Mouse (Mus musculus): ENCODE results near the gene Tox2. TPM values are rescaled to one million over a fixed set of nuclear protein-coding genes. Genes with fewer than 3 reads are reported as not detected.

Gene Tox2
- polyA plus RNA-seq, 1 experiment from 2014 or later = 3.0 TPM

DNA sequence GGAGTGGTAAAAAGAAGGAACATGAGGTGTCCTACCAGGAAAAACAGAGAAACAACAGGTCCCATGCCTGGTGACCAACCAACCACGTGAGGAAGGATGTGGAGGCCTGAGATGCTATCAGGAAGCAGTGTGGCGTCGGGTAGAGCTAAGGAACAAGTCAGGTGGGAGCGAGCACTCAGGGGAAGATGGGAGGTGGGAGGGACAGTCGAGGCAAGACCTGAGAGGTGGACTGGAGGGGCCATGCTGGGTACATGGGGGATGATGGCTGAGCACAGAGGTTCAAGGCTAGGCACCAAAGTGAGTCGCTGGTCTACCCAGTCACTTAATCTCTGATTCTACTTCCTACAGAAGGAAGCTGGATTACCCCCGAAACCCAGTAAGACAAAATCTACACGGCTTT, 152.7 kb downstream of the Tox2 start:
- Histone ChIP-seq H3K9me3 (no peaks in the 10 kb centered on the region), H3K9ac (no peak overlapping the region), H3K4me3 (no peak overlapping the region), H3K27ac (no peak overlapping the region), H3K4me1 (peaks cover 13% of the 10 kb centered on the region), H3K36me3 (no peaks in the 10 kb centered on the region), H3K4me2 (no peak overlapping the region), H3K27me3 (no peaks in the 10 kb centered on the region)
- 78% methylated on average over 8 of the region's 8 CpGs for WGBS
- ATAC-seq (ENCODE audit: insufficient number of reproducible peaks, insufficient read depth, low FRiP score, low TSS enrichment, low read depth) = no peak

DNA sequence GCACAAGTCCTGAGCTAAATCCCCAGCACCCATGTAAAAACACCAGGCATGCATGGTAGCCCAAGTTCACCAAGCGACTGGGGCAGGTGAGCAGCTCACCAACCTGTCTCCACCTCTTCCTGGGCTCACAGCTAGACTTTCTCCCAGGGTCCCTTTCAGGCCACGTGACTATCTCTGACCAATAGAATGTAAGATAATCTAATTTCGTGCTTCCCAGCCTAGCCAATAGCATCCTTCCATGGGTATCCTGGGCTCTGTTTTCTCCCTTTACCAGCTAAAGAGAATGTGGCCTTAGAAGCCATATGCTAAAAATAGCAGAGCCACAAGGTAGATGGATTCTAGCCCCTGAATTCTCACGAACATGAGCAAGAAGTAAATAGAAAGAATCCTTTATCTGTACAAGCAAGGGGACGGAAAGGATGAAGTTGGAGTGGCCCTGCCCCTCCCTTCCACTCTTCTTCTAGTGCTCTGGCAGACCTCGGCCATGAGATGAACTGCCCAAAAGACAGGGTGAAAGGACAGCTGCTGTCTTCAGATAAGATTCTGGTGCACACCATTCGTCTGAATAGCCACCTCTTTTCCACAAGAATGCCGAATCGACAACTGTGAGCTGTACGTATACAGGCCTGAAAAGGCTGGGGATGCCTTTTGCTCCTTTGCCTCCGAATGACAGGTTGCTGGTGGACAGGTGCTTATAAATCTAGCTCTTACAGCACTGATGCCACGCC, 153.4 kb downstream of the Tox2 start:
- WGBS = 82% methylated on average over 12 of the region's 12 CpGs
- no peaks in the 10 kb centered on the region for H3K9me3 ChIP-seq
- no peak overlapping the region for H3K4me2 ChIP-seq
- no peak overlapping the region for H3K9ac ChIP-seq
- no peaks in the 10 kb centered on the region for H3K36me3 ChIP-seq
- H3K4me3 ChIP-seq = no peak overlapping the region
- no peak overlapping the region for H3K27ac ChIP-seq
- peaks cover 13% of the 10 kb centered on the region for H3K4me1 ChIP-seq
- no peaks in the 10 kb centered on the region for H3K27me3 ChIP-seq
- ATAC-seq (ENCODE audit: insufficient number of reproducible peaks, insufficient read depth, low FRiP score, low TSS enrichment, low read depth) = no peak

DNA sequence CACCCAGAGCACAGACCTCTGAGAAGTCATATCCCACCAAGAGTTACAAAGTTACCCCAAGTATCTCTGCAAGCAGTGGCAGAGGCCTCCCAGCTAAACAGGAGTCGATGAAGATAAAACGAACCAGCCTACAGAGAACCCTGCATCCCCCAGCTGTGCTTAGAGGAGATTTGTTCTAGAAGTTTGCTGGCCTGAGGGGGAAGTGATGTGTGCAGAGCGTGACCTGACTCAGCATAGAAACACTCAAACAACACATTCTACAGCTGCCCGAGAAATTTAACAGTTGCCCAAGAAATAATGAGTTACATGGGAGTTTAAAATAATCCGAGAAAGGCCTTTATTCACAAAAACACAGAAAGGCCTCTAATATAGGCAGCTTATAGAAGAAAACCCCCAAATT, 155.7 kb downstream of the Tox2 start:
- H3K27ac ChIP-seq = no peak overlapping the region
- H3K4me3 ChIP-seq = no peak overlapping the region
- peaks cover 5% of the 10 kb centered on the region for H3K4me1 ChIP-seq
- no peak overlapping the region for H3K4me2 ChIP-seq
- no peaks in the 10 kb centered on the region for H3K36me3 ChIP-seq
- 69% methylated on average over 5 of the region's 5 CpGs for WGBS
- no peaks in the 10 kb centered on the region for H3K9me3 ChIP-seq
- no peak for ATAC-seq (ENCODE audit: insufficient number of reproducible peaks, insufficient read depth, low FRiP score, low TSS enrichment, low read depth)
- H3K9ac ChIP-seq = no peak overlapping the region
- H3K27me3 ChIP-seq = no peaks in the 10 kb centered on the region

DNA sequence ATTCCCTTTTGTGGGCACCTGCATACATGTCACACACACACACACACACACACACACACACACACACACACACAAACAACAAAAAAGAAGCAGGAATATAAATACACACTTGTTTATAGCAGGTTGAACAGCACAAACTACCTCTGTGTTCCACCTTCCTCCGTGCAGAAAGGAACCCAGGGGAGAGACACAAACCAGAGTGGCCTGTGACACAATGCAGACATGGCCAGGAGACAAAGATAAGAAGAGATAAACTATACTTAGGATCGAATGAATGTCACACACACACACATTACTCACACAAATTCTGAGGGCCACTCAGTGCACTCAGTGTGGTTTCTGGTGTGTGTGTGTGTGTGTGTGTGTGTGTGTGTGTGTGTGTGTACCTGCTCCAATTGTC, 156.3 kb downstream of the Tox2 start:
- 73% methylated on average over 2 of the region's 2 CpGs for WGBS
- ATAC-seq (ENCODE audit: insufficient number of reproducible peaks, insufficient read depth, low FRiP score, low TSS enrichment, low read depth) = no peak
- Histone ChIP-seq H3K9me3 (no peaks in the 10 kb centered on the region), H3K27me3 (no peaks in the 10 kb centered on the region), H3K4me2 (no peak overlapping the region), H3K4me1 (no peaks in the 10 kb centered on the region), H3K27ac (no peak overlapping the region), H3K9ac (no peak overlapping the region), H3K36me3 (no peaks in the 10 kb centered on the region), H3K4me3 (no peak overlapping the region)

DNA sequence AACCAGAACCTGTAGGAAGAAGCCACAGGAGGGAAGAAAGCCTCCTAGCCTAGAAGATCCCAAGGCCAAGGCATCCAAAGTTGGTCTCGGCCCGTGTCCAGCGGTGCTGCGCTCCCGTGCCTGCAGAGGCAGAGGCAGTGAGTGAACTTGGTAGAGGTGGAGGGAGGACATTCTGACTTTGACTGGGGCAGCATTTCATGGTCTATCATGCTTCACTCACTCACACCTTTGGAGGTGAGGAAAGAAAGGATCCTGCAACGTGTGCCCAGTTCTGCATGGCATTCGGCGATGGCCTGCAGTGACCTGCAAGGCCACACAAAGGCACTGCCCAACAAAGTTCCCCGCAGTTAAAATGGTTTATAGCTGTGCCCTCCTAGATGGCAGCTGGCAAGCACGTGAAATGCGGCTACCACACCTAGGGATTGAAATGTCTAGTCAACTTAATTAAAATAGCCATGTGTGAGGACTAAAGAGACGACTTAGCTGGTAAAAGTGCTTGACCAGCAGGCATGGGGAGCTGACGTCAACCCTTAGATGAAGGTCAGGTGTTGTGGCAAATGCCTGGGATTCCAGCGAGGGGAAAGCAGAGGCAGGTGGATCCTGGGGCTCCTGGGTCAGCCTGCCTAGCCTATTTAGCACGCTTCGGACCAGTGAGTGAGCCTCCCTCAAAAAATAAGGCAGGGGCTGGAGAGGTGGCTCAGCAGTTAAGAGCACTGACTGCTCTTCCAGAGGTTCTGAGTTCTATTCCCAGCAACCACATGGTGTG, 158.1 kb downstream of the Tox2 start:
- Histone ChIP-seq H3K27ac (no peak overlapping the region), H3K9ac (no peak overlapping the region), H3K36me3 (no peaks in the 10 kb centered on the region), H3K4me3 (no peak overlapping the region), H3K9me3 (no peaks in the 10 kb centered on the region), H3K27me3 (no peaks in the 10 kb centered on the region), H3K4me1 (no peaks in the 10 kb centered on the region), H3K4me2 (no peak overlapping the region)
- ATAC-seq (ENCODE audit: insufficient number of reproducible peaks, insufficient read depth, low FRiP score, low TSS enrichment, low read depth) = no peak
- 81% methylated on average over 16 of the region's 16 CpGs for WGBS

DNA sequence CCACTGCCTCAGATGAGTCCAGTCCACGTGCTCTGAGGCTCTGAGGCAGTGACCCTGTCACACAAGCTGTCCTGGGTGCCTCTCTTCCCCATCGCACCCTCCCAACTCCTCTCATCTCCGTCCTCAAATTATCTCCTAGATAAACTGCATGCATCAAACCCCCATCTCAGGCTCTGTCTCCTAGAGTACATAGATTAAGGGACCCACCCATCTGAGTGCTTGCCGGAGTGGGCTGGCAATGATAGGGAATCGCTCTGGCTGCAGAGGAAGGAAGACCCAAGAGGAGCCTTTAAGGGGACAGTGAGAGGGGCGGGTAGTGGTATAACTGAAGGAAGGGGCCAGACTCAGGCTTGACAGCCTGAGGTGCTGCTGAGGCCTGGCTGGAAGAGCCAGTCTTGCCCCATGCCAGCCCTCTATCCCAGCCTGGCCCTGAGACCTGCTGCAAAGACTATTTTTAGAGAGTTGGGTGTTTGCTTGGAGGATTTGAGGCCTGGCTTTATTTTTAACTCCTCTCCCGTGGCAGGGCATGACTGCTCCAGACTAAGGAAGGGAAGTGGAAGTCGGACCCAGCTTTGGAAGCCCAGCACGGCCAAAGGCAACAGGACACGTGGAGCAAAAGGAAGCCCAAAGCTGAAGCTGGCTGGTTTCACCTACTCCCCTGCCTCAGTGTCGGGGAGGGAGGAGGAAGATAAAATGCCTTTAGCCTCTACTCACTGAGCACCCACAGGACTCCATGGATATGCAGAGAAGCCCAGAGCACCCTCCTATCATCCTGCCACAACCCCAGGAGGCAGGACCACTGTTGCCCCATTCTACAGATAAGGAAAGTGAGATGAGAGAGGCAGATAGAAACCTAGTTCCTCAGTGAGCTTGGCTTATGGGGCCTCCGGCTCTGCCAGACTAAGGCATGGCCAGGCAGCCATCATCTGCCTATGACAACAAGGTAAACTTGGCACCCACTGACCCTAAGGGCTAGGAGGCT, 160.3 kb downstream of the Tox2 start:
- no peak overlapping the region for H3K27ac ChIP-seq
- no peak overlapping the region for H3K9ac ChIP-seq
- H3K9me3 ChIP-seq = no peaks in the 10 kb centered on the region
- no peaks in the 10 kb centered on the region for H3K36me3 ChIP-seq
- no peak for ATAC-seq (ENCODE audit: insufficient number of reproducible peaks, insufficient read depth, low FRiP score, low TSS enrichment, low read depth)
- no peaks in the 10 kb centered on the region for H3K27me3 ChIP-seq
- H3K4me1 ChIP-seq = no peaks in the 10 kb centered on the region
- no peak overlapping the region for H3K4me2 ChIP-seq
- H3K4me3 ChIP-seq = no peak overlapping the region
- WGBS = 75% methylated on average over 12 of the region's 12 CpGs

DNA sequence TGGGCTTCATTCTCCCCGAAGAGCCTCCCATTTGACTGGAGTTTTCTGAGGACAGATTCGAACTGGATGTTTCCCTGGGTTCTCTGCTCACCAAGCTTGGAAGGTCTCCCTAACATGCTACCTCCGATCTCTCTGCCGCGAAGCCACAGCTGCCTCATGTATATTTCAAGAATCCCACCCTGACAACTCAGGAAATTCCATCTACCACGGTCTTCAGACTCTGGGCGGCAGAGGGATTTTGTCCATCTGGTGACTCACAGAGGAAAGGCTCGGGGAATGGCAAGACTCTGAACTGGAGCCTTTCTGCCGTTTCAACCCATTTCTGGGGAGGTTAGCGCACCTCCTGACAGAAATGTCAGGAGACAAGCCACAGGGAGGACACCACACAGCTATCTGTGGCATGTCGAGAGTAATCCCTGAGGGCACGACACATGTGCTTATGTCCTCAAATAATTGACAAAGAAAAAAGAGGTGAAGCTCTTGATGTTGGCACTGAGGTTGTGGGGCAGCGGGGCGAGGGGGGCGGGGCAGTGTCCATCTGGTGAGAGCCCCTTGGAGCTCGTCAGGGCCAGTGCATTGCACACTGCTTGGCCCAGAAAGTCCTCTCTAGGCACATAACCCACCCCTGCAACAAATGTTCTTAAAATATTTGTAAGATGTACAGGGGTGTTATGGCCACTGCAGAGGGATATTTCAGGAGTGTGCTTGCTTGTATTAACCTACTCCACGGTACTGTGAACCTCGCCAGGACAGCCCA, 162.0 kb downstream of the Tox2 start:
- H3K9me3 ChIP-seq = no peaks in the 10 kb centered on the region
- H3K4me3 ChIP-seq = no peak overlapping the region
- H3K27me3 ChIP-seq = no peaks in the 10 kb centered on the region
- no peaks in the 10 kb centered on the region for H3K4me1 ChIP-seq
- no peak overlapping the region for H3K9ac ChIP-seq
- WGBS = 69% methylated on average over 18 of the region's 18 CpGs
- H3K27ac ChIP-seq = no peak overlapping the region; the same call in 1 of the 2 replicates
- no peaks in the 10 kb centered on the region for H3K36me3 ChIP-seq
- ATAC-seq (ENCODE audit: insufficient number of reproducible peaks, insufficient read depth, low FRiP score, low TSS enrichment, low read depth) = no peak
- H3K4me2 ChIP-seq = no peak overlapping the region

DNA sequence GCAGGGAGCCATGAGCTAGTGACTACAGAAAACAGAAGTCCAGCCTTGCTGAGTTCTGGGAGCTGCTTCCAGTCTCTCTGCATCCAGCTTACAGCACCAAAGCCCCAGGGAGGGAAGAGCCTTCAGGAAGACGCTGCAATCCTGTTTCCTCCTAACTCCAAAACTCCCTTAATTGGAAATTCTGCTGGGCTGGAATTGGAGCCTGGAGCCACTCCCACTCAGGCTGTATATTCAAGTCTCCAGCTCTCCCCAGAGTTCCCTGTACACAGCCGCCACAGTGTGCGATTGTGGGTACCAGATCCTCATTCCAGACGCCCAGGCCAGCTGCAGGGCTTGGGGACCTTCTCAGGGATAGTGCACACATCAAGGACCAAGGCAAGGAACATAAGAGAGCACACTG, 167.2 kb downstream of the Tox2 start:
- Histone ChIP-seq H3K4me1 (peaks cover 4% of the 10 kb centered on the region), H3K9ac (no peak overlapping the region), H3K9me3 (no peaks in the 10 kb centered on the region), H3K36me3 (no peaks in the 10 kb centered on the region), H3K4me3 (no peak overlapping the region), H3K27me3 (peaks cover 12% of the 10 kb centered on the region), H3K4me2 (no peak overlapping the region), H3K27ac (no peak overlapping the region)
- WGBS = 33% methylated on average over 4 of the region's 4 CpGs
- no peak for ATAC-seq (ENCODE audit: insufficient number of reproducible peaks, insufficient read depth, low FRiP score, low TSS enrichment, low read depth)

DNA sequence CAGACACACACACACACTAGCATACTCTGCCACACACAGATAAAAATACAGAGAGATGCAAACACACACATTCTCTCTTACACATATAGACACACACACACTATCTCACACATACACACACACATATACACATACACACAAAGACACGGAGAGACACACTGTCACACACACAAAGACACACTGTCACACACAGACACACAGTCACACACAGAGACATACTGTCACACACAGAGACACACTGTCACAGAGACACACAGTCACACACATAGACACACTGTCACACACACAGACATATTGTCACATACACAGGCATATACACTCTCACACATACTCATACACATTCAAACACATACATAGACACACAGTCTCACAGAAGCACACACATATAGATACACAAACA, 169.7 kb downstream of the Tox2 start:
- 93% methylated on average over 1 of the region's 1 CpGs for WGBS
- H3K4me3 ChIP-seq = no peak overlapping the region
- no peaks in the 10 kb centered on the region for H3K9me3 ChIP-seq
- H3K4me2 ChIP-seq = no peak overlapping the region
- H3K4me1 ChIP-seq = peaks cover 9% of the 10 kb centered on the region
- no peaks in the 10 kb centered on the region for H3K36me3 ChIP-seq
- no peak for ATAC-seq (ENCODE audit: insufficient number of reproducible peaks, insufficient read depth, low FRiP score, low TSS enrichment, low read depth)
- peaks cover 37% of the 10 kb centered on the region for H3K27me3 ChIP-seq
- H3K27ac ChIP-seq = no peak overlapping the region
- no peak overlapping the region for H3K9ac ChIP-seq

Data from embryonic facial prominence, embryonic 13.5 days (tissue).